Mouse (Mus musculus) monocyte, adult 2 months (primary cell): Measurements from ENCODE around the gene Met.

Experiments used
- DNase-seq, 2 experiments: peaks; one replicate each; pipeline ENCODE4 v3.0.0; 2022; ENCODE audit warnings: low spot score in 2 of 2, low read depth in 1 of 2

The Met gene

GRCm38 (mm10) chr6:17491502-17491901, 27.9 kb downstream of the Met start:
- no peak for DNase-seq

GRCm38 (mm10) chr6:17492062-17492461, 28.5 kb downstream of the Met start:
- no peak for DNase-seq

- no peak for DNase-seq
These were observed 31.8 kb downstream of the Met start for GRCm38 (mm10) chr6:17495413-17495812.

GRCm38 (mm10) chr6:17497366-17497765, 33.8 kb downstream of the Met start:
- DNase-seq = no peak

- no peak for DNase-seq
These were observed 35.2 kb downstream of the Met start for GRCm38 (mm10) chr6:17498801-17499200.

- no peak for DNase-seq
These were observed 37.8 kb downstream of the Met start for GRCm38 (mm10) chr6:17501440-17501839.

- no peak for DNase-seq
These were observed 38.7 kb downstream of the Met start for GRCm38 (mm10) chr6:17502311-17502710.

GRCm38 (mm10) chr6:17503724-17504123, 40.1 kb downstream of the Met start:
- DNase-seq = no peak

GRCm38 (mm10) chr6:17505530-17505929, 41.9 kb downstream of the Met start:
- no peak for DNase-seq

- DNase-seq = no peak
These were observed 43.2 kb downstream of the Met start for GRCm38 (mm10) chr6:17506831-17507230.

- no peak for DNase-seq
These were observed 44.6 kb downstream of the Met start for GRCm38 (mm10) chr6:17508184-17508583.

GRCm38 (mm10) chr6:17508604-17509372, 45.2 kb downstream of the Met start:
- no peak for DNase-seq

GRCm38 (mm10) chr6:17513381-17513780, 49.8 kb downstream of the Met start:
- no peak for DNase-seq

- DNase-seq = no peak
These were observed 52.3 kb downstream of the Met start for GRCm38 (mm10) chr6:17515775-17516460.

GRCm38 (mm10) chr6:17521901-17522717, 58.5 kb downstream of the Met start:
- no peak for DNase-seq

GRCm38 (mm10) chr6:17522917-17523316, 59.3 kb downstream of the Met start:
- DNase-seq = no peak

- DNase-seq = no peak
These were observed 66.1 kb downstream of the Met start for GRCm38 (mm10) chr6:17529490-17530269.

GRCm38 (mm10) chr6:17541615-17542014, 78.0 kb downstream of the Met start:
- no peak for DNase-seq

- DNase-seq = no peak
These were observed 78.8 kb downstream of the Met start for GRCm38 (mm10) chr6:17542383-17542782.

GRCm38 (mm10) chr6:17545480-17545879, 81.9 kb downstream of the Met start:
- DNase-seq = no peak

- DNase-seq = no peak
These were observed 82.7 kb downstream of the Met start for GRCm38 (mm10) chr6:17546341-17546740.
